Mouse (Mus musculus): Measurements from ENCODE around the gene Slc4a7.

Gene Slc4a7

DNA sequence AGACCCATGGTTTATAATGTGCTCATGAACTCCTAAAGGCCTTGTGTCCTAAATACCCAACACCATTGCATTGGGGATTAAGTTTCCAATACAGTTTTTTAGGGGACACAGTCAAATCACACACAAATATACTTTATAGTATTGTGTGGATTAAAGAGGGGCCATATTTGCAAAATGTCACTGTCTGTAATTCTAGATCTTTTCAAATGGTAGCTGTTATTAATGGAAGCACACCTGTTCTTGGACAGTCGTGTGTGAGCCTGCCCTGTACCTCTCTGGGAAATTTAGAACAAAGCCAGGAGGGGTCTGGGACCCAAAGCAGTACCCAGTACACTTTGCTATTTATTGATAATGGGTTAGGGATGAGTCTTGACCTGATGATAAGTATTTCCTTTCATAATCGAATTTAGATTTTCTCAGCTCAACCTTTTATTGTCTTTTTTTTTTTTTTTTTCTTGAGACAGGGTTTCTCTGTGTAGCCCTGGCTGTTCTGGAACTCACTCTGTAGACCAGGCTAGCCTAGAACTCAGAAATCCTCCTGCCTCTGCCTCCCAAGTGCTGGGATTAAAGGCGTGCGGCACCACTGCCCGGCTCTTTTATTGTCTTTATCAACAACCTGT is at the start of gene Slc4a7:
Gene Slc4a7 (plus strand): TSS at position 570 of the 620 bp plus-strand sequence.
- no peak for DNase-seq (ENCODE audit: low spot score in 2 of 2)

DNA sequence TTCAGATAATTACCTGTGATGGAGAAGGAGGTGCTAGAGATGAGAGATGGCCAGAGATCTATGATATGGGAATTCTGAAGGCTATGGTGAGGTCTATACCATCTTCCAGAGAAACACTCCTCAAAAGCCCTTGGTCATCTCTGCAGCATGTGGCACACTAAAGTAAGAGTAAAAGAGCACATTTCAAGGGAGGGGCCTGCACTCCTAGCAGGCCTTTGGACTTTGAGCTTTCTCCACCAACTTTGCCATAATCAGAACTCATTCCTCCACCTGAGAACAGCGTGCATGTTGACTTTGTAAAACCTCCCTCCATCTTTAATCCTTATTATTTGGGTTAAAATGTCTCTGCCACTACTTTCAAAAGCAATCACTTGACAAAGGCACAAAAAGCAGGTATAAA is 31.5 kb upstream of the Slc4a7 start:
- DNase-seq (ENCODE audit: low spot score in 2 of 2) = no peak

DNA sequence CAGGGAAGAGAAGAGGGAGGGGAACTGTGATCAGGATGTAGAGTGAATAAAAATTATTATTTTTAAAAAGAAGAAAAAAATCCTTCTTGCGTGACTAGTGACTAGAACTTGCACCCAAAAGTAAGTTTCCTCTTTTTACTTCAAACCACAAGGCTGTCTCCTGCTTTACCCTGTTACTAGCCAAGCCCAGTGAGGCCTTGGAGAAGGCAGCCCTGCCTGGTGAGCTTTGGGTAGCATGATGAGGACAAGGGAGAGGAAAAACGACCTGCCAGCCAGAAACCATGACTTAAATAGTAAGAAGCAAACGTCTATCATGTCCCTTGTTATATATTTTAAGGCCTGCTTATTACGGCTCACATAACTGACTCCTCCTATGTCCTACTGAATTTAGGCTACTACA is 20.5 kb upstream of the Slc4a7 start:
- no peak for DNase-seq (ENCODE audit: low spot score in 2 of 2)

DNA sequence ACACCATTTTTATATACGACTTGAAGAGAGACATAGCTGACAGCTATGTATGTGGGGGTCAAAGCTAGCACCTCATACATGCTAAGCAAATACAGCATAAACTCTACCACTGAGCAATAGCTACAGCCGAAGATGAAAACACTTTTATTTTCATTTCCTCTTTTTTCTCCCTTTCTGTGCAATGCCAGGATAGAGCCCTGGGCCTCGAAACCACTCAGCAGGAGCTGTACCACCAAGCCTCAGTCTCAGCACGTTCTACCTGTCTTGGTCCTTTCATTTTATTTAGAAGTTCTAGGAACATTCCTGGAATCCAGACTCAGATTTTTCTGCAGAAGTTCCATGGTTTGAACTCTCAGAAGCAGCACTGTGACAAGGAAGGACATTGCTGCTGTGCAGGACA is 17.3 kb upstream of the Slc4a7 start:
- no peak for DNase-seq (ENCODE audit: low spot score in 2 of 2)

DNA sequence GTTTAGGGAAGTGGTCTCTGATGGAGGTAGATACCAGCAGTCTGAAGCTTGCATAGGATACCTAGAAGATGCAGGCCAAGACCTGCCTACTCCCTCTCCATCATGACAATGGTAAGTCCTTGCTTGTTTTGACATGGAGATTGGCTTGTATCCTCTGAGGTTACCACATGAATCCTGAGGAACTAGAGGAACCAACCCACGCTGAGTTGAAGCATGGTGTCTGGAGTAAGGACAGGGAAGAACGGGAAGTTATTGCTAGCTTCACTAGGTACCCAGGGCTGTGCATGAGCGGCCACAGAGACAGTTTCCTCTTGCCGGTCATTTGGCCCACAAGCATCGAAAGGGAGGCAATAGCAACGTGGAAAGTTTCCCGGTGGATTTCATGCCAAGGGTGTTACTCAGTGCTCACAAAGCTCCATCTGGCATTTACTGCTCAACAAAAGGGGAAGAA is 16.0 kb upstream of the Slc4a7 start:
- DNase-seq (ENCODE audit: low spot score in 2 of 2) = no peak

DNA sequence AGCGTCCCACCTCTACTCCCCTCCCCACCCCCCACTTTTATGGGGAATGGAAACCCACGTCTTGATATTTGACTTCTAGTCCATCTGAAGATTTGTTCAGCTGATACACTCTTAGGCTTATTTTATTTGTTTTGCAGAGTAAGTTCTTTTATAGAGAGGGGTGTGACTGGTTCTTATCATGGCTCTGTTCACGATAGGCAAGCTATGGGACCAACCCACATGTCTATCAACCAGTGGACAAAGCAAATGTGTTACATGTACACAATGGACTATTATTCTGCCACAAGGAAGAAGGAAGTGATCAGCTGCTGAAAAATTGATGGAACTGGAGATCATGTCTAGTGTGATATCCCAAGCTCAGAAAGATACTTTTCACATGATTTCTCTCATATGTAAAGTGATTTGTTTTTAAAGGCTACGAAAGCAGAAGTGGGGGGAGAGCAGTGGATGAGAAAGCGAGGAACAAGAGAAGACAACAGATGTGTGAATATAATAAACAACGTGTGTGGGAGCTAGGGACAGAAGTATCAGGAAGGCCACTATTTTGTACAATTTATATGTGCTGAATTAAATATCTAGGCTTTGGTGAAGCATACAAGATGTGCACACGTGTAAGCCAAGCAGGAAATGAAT is 14.7 kb upstream of the Slc4a7 start:
- no peak for DNase-seq (ENCODE audit: low spot score in 2 of 2)

DNA sequence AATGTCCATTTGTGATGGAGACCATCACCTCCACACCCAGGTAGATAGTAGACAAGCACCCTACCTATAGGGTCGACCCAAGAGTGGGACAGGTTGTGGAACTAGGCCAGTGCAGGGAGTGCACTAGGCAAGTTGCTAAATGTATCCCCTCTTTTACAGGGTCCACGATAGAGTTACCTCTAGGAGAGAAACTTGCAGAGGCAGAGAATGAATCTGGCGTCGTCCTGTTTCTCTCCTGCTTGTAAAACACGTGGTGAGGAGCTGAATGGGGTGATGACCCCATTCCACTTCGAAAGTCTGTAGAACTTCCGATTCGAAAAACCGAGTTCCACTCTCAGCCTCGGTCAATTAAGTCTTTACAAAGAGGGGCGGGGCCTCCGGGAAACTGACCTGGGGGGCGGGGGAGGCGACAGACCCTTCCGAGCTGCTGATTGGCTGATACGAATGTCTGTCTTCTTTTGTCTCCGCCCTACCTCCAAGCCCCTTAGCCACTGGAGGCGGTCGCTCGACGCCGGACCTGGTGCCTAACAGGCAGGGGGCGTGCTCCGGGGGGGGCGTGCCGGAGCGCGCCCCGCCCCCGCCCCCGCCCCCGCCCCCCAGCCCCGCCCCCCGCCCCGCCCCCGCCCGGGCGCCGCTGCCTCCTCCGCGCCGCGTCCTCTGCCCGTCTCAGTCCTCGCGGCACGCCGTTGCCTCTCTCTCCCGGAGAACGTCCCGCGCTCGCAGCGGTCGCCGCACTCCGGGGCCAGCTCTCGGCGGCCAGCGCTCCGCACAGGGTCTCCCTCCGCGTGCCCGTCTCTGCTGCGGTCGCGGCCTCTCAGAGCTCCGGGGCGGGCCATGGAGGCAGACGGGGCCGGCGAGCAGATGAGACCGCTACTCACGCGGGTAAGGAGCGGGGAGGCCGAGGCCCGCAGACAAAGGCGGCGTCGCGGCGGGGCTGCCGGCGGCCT is 593 bp downstream of the Slc4a7 start:
- DNase-seq (ENCODE audit: low spot score in 2 of 2) = peak; percentile 90 to 91

DNA sequence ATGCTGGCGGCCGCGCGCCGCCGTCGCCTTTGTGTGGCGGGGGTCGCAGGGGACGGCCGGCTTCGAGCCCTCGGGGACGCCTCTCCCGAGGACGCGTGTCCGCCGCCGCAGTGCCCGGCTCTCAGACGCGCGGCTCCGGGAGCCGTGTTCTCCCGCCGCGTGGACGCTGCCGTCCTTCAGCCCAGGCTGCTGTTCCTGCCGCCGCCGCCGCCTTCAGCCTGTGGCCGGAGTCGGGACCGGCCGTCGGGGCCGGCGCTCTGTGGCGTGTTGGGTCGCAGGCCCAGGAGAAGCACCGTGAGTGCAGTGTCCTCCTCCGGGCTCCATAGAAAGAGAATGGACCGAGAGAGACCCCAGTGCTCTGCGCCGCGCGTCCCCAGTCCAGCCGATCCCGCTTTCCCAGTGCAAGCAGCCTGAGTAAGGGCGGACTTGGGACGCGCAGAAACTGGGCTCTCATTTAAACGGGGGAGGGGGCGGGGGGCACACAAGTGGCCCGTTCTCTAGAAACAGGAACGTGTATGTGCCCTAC is 1.3 kb downstream of the Slc4a7 start:
- DNase-seq (ENCODE audit: low spot score in 2 of 2) = peak in 1 of 2 experiments; percentile 32

DNA sequence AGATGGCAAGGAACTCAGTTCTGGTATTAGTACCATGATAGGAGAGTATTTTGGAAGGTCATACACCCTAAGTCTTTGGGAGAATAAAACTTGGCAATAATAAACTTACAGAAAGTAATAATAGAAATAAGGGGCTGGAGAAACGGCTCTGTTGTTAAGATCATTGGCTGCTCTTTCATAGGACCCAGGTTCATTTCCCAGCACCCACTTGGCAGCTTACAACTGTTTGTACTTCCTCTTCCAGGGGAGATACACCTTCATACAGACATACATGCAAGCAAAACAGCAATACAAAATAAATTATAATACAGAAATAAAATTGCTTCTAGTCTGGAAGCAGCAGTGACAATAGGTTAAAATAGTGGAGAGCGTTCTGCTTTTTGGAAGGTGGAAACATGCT is 2.6 kb downstream of the Slc4a7 start:
- no peak for DNase-seq (ENCODE audit: low spot score in 2 of 2)

DNA sequence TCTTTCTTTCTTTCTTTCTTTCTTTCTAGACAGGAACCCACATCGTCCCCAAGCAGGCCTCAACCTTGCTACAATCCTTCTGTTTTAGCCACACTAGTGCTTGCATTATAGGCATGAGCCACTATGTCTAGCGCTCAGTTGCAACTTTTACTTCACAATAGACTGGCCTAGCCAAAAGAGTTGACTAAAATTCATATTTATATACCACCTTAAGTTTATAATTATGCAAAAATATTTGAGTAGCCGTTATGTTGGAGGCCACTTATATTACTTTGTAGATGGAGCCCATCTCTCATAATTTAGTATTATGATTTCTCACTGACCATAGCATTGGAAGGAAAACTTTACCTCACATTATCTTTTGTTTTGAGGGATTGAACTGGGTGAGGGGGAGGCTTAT is 3.0 kb downstream of the Slc4a7 start:
- DNase-seq (ENCODE audit: low spot score in 2 of 2) = no peak

DNA sequence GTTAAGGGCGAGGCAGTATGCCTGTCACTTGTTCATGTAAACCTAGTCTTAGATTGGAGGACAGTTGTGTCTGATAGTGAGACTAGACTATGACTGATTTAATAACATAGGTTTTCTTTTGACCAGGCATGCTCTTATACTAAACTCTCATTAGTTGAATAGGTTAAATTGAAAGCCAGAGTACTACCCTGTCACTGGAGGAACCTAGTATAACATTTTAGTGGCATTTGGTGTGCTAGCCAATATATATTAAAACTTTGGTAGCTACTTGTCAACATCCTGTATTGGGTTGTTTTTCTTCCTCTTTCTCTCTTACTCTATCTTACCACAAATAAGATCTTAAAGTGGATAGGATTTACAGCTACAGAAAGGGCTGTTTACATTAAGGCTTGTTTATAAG is 4.3 kb downstream of the Slc4a7 start:
- DNase-seq (ENCODE audit: low spot score in 2 of 2) = no peak

DNA sequence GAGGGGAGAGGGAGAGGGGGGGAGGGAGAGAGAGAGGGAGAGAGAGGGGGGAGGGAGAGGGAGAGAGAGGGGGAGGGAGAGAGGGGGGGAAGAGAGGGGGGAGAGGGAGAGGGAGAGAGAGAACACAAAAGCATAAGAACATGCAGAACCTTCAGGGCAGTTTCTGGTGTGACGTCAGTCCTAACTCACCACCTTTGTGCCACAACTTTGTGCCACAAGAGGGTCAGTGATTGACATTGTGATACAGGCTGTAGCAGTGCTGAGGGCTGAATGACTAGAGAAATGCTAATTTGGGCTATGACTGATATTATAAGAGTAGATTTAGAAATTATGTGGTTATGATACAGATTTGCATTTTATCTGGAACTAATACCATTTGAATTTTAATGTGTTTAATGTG is 5.0 kb downstream of the Slc4a7 start:
- no peak for DNase-seq (ENCODE audit: low spot score in 2 of 2)

DNA sequence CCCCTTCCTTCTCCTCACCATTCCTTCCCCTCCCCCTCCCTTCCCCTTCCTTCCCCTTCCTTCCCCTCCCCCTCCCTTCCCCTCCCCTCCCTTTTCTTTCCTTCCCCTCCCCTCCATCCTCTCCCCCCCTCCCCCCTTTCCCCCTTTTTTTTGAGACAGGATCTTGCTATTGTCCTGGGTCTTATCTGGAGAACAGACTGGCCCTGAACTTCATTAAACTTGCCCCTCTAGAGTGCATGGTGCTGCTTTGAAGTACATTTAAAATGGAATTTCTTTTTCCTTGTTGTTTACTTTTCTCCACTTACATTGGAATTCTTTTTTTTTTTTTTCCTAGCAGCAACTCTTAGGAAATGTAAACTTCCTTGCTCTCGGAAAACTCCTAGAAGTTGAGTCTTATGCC is 6.9 kb downstream of the Slc4a7 start:
- no peak for DNase-seq (ENCODE audit: low spot score in 2 of 2)

DNA sequence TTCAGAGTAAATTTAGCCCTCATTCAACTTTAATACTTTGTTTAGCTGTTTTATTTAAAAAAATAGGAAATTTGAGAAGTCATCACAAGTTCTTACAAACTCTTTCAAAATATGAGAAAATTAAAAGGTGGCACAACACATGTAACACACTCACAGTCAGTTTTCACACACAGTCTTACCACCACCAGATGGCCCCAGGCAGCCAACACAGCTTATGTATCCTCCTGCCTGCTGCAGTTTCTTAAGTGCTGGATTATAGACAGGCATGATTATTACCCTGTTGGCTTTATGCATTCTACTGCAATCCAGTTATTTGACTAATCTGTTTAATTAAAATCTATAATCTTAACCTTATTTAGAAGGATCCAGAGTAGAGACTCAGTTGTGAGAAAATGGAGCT is 12.1 kb downstream of the Slc4a7 start:
- DNase-seq (ENCODE audit: low spot score in 2 of 2) = no peak

DNA sequence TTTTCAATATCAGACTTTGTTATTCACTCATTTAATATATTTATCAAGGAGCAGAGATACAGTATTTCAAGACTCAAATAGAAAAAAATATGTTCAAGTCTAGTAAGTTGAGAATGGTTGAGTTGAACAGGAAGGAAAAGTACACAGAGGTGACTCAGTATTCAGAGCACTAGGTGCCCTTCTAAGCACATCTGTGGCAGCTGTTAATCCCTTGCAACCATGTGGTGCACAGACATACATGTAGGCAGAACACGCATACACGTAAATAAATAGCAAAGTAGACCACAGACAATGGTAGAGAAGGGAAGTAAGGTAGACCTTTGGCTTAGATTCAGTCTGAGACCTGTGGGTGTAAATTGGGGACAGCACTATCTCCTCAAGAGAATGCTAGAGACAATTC is 13.7 kb downstream of the Slc4a7 start:
- DNase-seq (ENCODE audit: low spot score in 2 of 2) = no peak

DNA sequence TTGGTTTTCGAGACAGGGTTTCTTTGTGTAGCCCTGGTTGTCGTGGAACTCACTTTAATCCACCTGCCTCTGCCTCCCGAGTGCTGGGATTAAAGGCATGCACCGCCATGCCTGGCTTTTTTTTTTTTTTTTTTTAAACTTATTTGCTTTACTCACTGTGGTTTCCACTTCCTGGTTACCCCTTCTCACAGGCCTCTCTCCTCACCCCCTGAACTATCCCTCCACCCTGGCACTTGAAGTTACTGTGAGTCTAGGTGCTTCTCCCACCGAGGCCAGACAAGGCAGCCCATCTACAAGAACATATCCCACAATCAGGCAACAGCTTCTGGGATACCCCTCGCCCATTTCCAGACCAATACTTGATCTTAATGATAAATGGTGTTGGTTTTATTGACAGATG is 14.8 kb downstream of the Slc4a7 start:
- DNase-seq (ENCODE audit: low spot score in 2 of 2) = no peak

DNA sequence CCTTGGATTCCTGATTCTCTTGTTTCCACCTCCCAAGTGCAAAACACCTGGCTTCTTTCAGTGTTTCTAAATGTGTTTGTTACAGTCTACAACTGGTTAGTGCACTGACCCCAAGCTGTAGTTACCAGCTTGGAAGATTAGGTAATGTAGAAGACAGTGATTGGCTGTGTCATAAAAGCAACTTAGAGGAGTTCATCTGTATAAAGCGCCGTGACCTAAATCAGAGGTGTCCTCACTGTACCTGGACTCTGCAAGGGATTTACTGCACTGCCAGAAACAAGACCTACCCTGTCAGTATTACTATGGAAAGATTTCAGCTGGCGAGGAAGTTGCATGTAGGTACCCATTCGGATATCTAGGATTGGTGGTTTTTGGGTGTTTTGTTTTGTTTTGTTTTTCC is 16.5 kb downstream of the Slc4a7 start:
- DNase-seq (ENCODE audit: low spot score in 2 of 2) = no peak

DNA sequence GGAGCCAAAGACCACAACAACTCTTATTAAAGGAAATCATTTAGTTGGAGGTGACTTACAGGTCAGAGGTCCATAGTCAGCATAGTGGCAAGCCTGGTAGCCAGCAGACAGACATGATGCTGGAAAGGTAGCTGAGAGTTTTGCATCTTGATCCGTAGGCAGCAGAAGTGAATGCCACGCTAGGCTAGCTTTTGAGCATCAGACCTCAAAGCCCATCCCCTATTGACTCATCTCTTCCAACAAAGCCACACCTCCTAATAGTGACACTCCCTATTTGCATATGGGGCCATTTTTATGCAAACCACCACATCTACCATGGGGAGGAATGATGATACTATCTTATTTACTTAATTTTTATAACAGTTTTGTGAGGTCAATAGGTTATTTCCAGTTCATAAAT is 79.1 kb downstream of the Slc4a7 start:
- DNase-seq (ENCODE audit: low spot score in 2 of 2) = no peak

DNA sequence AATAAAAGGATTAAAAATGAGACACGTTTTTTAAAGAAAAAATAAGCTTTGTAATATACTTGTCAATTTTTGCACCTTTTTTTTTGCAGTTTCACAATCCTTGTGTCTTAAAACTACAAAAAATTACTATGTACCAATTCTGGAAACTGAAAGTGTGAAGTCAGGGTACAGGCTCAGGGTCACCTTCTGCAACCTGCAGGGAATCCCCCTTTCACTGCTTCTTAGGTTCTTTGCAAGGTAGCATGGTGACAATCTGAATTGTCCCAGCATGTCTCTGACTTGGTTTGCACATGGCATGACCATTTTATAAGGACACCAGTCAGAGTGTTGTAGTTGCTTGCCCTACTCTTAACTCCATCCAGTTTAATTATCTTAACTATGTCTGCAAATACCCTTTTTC is 82.1 kb downstream of the Slc4a7 start:
- no peak for DNase-seq (ENCODE audit: low spot score in 2 of 2)

DNA sequence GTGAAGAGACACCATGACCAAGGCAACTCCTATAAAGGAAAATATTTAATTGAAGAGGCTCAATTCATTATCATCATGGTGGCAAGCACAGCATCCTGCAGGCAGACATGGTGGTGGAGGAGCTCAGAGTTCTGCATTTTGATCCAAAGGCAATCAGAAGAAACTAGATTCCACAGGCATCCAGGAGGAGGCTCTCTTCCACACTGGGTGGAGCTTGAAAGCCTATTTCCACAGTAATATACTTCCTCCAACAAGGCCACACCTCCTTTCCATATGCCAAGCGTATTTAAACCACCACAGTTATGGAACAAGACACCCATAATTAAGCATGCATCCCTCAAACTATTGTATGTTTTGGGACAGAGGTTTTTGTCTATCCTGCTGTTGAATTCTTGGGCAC is 84.9 kb downstream of the Slc4a7 start:
- DNase-seq (ENCODE audit: low spot score in 2 of 2) = no peak

DNA sequence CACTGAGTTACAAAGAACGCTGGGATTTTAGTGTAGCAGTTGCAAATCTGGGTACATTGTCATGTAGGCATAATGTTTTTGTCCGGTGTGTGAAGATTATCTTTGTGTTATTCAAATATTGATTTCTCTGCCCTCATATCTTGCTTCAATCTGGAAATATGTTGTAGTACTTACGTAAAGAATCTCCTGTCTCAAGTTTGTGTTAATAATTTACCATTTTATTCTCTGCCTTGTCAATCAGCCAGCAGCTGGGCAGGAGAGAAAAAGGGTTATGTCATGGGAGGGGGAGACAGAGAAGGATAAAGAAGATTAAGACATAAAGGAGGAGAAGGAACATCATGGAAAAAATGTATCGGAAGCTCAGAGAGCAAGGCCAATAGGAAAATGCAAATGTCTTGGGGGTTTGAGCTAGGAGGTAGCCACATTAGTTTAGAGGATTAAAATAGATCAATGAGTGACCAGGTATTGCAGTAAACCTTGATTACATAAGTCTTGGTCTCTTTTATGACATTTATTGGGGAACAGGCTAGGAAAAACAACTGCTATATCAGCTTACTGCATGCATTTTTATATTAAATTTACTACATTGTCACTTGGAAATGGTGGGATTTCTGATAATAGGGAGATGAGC is 87.9 kb downstream of the Slc4a7 start:
- no peak for DNase-seq (ENCODE audit: low spot score in 2 of 2)

DNA sequence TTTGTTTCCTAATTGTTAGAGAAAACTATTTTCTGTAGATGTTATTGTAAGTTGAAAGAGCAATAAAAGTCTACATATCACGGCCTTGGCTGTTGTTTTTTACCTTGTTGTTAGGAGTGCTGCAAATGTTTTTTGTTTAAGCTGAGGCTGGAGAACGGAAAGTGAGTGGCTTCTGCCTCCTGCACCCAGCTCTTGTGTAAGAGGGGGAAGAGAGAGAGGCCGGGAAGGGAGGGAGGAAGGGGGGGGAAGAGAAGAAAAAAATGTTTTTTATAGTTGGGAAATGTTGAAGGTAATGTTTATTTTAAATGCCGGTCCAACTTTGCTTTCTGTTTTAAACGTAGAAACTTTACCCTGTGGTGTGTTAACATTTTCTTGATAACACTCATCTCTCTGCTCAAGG is 97.8 kb downstream of the Slc4a7 start:
- no peak for DNase-seq (ENCODE audit: low spot score in 2 of 2)

All from heart, adult 9 months (tissue).